Comparison of ENCODE assay signal across 13 mouse cellular contexts in the genomic region with DNA sequence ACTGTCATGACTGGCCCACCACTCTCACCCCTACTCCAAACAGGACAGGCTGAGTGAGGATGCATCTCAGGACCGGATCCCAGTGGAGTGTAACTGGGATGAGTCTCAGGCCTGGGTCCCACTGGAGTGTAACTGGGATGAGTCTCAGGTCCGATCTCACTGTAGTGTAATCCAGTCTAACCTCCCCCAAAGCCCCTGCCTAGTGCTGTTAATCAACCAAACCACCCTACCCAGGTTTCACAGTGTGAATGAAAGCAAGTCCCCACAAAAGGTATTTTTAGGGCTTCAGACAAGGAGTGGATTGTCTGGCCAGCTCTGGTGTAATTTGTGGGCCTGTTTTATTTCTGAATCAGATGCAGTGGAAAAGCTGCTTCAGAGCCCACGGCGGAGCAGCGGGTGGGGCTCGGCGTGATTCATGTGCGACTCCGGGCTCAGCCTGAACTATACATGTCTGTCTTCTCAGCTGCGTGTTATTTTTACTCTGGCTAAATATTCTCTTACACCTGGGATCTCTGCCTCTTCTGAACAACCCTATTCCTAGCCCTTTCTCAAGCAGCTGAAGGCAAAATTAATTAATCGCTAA.
DNase-seq lines count a peak whose midpoint lies in the region; ATAC-seq and TF ChIP-seq lines count a peak whose summit lies in the region.
"Had no signal": no experiment of that assay in that cellular context is flagged by ENCODE, and none has a peak within 500 bp of the region (broad histone marks: within the 10 kb centered on the region; RNA-seq: fewer than 3 reads in every experiment).

No protein-coding gene starts in this region.

- no peak overlapping the region for H3K4me2 ChIP-seq in embryonic facial prominence, embryonic 14.5 days (ENCODE audit: low read depth, low read length)
- H3K4me2 ChIP-seq: lung, embryonic 14.5 days had no signal

- no peak for TF ChIP-seq CTCF in left cerebral cortex, adult 2 months (IDR thresholded peaks at IDR 0.05)

- no peaks in the 10 kb centered on the region for H3K27me3 ChIP-seq in heart, embryonic 10.5 days (ENCODE audit: insufficient read depth, poor library complexity, severe bottlenecking)
- no peaks in the 10 kb centered on the region for H3K27me3 ChIP-seq in embryonic facial prominence, embryonic 14.5 days (replicated peaks; ENCODE audit: control insufficient read depth, insufficient read depth, low read length)

- H3K27ac ChIP-seq in heart, embryonic 10.5 days, result peak overlapping the region; percentile 17; the same call in 1 of the 2 replicates
- H3K27ac ChIP-seq in left cerebral cortex, adult 2 months, result no peak overlapping the region
- peak overlapping the region; percentile 25 for H3K27ac ChIP-seq in embryonic facial prominence, embryonic 14.5 days (replicated peaks; ENCODE audit: low read depth, low read length)

- WGBS in heart, embryonic 10.5 days, result 81% methylated on average over 11 of the region's 11 CpGs
- 66% methylated on average over 11 of the region's 11 CpGs for WGBS in embryonic facial prominence, embryonic 14.5 days

- no peak for DNase-seq in heart, embryonic 10.5 days (ENCODE audit: low spot score)
- no peak for DNase-seq in heart, adult 8-10 months (ENCODE audit: low spot score)
- peak; percentile 34 for DNase-seq in left cerebral cortex, adult 2 months (ENCODE audit: extremely low spot score in 1 of 2, low spot score in 2 of 2)
- DNase-seq in left cerebral cortex, postnatal 4 days, result no peak
- peak; percentile 60 for DNase-seq in embryonic facial prominence, embryonic 14.5 days (ENCODE audit: low spot score)
- DNase-seq in right cerebral cortex, postnatal 14 days, result peak; percentile 30
- no peak for DNase-seq in lung, adult 18-20 months
- no peak for DNase-seq in gastrocnemius, postnatal 4 days (ENCODE audit: low spot score in 2 of 2)
- DNase-seq: cerebellum, postnatal 25 days; kidney, postnatal 14 days; lung, embryonic 14.5 days; thymus, postnatal 36 days had no signal

- intact Hi-C loops in left cerebral cortex, adult 2 months (cut with DNase I), result no loop called here
- intact Hi-C loops in left cerebral cortex, postnatal 4 days (cut with DNase I), result no loop called here

- H3K9me3 ChIP-seq in heart, embryonic 10.5 days, result no peaks in the 10 kb centered on the region
- no peaks in the 10 kb centered on the region for H3K9me3 ChIP-seq in embryonic facial prominence, embryonic 14.5 days (ENCODE audit: control insufficient read depth, low read length)
- H3K9me3 ChIP-seq: megakaryocyte, embryonic 14.5 days had no signal

- H3K4me1 ChIP-seq in heart, embryonic 10.5 days, result peaks cover 16% of the 10 kb centered on the region
- H3K4me1 ChIP-seq in embryonic facial prominence, embryonic 14.5 days (ENCODE audit: control insufficient read depth, insufficient read depth, low read length), result no peaks in the 10 kb centered on the region

- H3K4me3 ChIP-seq in heart, embryonic 10.5 days, result no peak overlapping the region
- no peak overlapping the region for H3K4me3 ChIP-seq in left cerebral cortex, adult 2 months
- no peak overlapping the region for H3K4me3 ChIP-seq in embryonic facial prominence, embryonic 14.5 days (ENCODE audit: low read depth, low read length)
- H3K4me3 ChIP-seq: megakaryocyte, embryonic 14.5 days had no signal

- peak; percentile 50; the same call in 1 of the 2 replicates for ATAC-seq in embryonic facial prominence, embryonic 14.5 days (ENCODE audit: low read depth)

- no peaks in the 10 kb centered on the region for H3K36me3 ChIP-seq in heart, embryonic 10.5 days
- H3K36me3 ChIP-seq in embryonic facial prominence, embryonic 14.5 days (ENCODE audit: control insufficient read depth, insufficient read depth, low read length), result no peaks in the 10 kb centered on the region

- no peak overlapping the region for H3K9ac ChIP-seq in embryonic facial prominence, embryonic 14.5 days (ENCODE audit: low read depth, low read length)
- H3K9ac ChIP-seq: lung, embryonic 14.5 days had no signal

Comparison
In these comparisons a context has a peak if more than half of its experiments do, and no peak if none do; other contexts are left out.
1. DNase-seq: peak in left cerebral cortex, adult 2 months (2 of 2), embryonic facial prominence, embryonic 14.5 days (single experiment) and right cerebral cortex, postnatal 14 days (single experiment); none in heart, embryonic 10.5 days (single experiment), heart, adult 8-10 months (single experiment), left cerebral cortex, postnatal 4 days (single experiment), lung, adult 18-20 months (0 of 2) and gastrocnemius, postnatal 4 days (0 of 2).